Mouse (Mus musculus): Measurements from ENCODE around the gene Klf7. TPM values are rescaled to one million over a fixed set of nuclear protein-coding genes. Genes with fewer than 3 reads are reported as not detected.

Klf7 gene
- polyA plus RNA-seq, 1 experiment from 2014 or later = 16.2 TPM

Small RNA genes within 50 kb of the gene (microRNA-seq; reads per million reads assigned to microRNA genes)
- gene Mir6899 (ENCODE audit: borderline number of aligned reads) = not detected

Data from heart, embryonic 11.5 days (tissue).